Mouse (Mus musculus): ENCODE results near the gene Nrde2.

DNA sequence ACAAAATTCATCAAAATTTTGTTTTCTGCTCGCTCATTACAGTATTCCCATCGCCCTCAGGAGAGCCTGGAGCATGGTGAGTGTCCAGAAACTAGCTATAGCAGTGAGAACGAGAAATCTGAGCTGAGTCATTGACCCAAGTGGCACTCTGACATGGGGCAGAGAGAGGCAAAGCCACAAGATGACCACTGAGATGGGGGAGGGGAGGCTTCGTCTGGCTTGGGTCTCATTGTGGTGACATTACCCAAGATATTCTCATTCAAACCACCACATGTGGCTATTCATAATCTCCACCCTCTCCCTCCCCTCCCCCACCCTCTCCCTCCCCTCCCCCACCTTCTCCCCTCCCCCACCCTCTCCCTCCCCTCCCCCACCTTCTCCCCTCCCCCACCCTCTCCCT lies 52.0 kb downstream of the Nrde2 start:
- TF ChIP-seq CTCF (IDR thresholded peaks at IDR 0.05; ENCODE audit: low read depth, low read length), result no peak
- no peak for TF ChIP-seq POLR2A (IDR thresholded peaks at IDR 0.05; ENCODE audit: insufficient read depth, low read length)
- TF ChIP-seq EP300 (IDR thresholded peaks at IDR 0.05; ENCODE audit: insufficient read depth, low read depth, low read length), result 0 out of 2 replicates have a peak, but pooled peaks have one; percentile 48
